Mouse (Mus musculus): ENCODE data around the gene Slc25a26. TPM values are rescaled to one million over a fixed set of nuclear protein-coding genes. Genes with fewer than 3 reads are reported as not detected.

Slc25a26 gene
- polyA plus RNA-seq, 1 experiment from 2014 or later = 12.5 TPM

DNA sequence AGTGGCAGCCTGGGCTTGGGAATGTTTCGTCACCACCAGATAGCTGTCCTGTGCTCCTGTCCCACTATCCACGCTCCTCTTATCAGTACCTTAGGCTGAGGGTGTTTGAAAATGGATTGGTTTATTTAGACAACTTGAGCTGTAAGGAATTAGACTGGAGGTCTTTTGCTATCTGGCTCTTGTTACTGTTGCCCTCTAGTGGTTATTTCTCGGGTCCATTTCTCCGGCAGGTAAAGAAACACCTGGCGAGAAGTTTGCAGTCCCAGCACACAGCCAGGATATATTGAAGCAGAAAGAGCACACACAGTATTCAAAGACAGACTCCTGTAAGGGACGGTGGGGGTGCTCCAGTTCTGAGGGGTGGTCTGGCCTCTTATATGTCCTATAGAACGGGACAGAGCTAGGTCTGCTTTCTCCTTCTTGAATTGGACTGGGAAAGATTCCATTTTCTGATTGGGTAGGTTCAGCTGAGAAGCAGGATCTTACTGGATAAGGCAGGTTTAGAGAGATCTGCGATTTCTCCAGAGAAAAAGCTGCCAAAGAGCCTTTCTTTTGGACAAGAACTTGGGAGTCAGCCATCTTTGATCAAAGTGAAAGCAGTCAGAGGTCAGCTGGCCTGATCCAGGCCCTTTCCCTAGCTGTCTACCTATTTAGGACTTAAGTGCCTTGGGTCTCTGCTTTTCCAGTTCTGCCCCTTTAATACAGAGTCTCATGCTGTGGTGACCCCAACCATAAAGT lies 63.2 kb downstream of the Slc25a26 start:
- Histone ChIP-seq H3K4me3 (replicated peaks; ENCODE audit: low read depth, low read length) (no peak overlapping the region), H3K9ac (ENCODE audit: low read depth, low read length) (no peak overlapping the region), H3K9me3 (replicated peaks; ENCODE audit: low read length) (no peaks in the 10 kb centered on the region), H3K36me3 (ENCODE audit: insufficient read depth, low read length) (no peaks in the 10 kb centered on the region), H3K27me3 (ENCODE audit: insufficient read depth, low read length) (no peaks in the 10 kb centered on the region), H3K4me2 (ENCODE audit: low read length) (no peak overlapping the region), H3K4me1 (replicated peaks; ENCODE audit: insufficient read depth, low read length) (no peaks in the 10 kb centered on the region), H3K27ac (no peak overlapping the region)
- WGBS = 60% methylated on average over 8 of the region's 8 CpGs
- DNase-seq (ENCODE audit: low spot score) = no peak
- TF ChIP-seq CTCF (IDR thresholded peaks at IDR 0.05; ENCODE audit: low read depth) = peak; percentile 62
- ATAC-seq (replicated peaks; ENCODE audit: low FRiP score, low read depth) = no peak

DNA sequence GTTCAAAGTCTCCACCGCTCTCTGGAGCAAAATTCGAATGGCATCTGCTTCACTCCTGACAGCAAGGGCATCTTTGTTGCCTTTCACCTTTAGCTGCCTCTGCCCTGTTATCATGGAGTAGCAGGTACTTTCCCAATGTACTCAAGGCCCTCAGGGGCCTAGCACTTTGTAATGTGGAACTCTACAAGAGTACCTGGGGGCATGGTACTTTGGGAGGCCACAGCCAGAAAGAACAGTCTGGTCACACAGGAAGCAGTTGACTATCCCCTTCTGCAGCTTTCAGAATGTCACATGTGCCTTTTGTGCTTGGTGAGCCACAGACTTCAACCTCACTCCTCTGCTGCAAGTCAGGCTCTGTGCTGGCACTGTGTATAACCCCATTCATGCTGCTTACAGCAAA lies 65.6 kb downstream of the Slc25a26 start:
- DNase-seq (ENCODE audit: low spot score) (no peak), ATAC-seq (replicated peaks; ENCODE audit: low FRiP score, low read depth) (no peak)
- Histone ChIP-seq H3K9me3 (replicated peaks; ENCODE audit: low read length) (no peaks in the 10 kb centered on the region), H3K9ac (ENCODE audit: low read depth, low read length) (no peak overlapping the region), H3K27me3 (ENCODE audit: insufficient read depth, low read length) (no peaks in the 10 kb centered on the region), H3K4me2 (ENCODE audit: low read length) (no peak overlapping the region), H3K36me3 (ENCODE audit: insufficient read depth, low read length) (no peaks in the 10 kb centered on the region), H3K4me1 (replicated peaks; ENCODE audit: insufficient read depth, low read length) (no peaks in the 10 kb centered on the region), H3K27ac (no peak overlapping the region), H3K4me3 (replicated peaks; ENCODE audit: low read depth, low read length) (no peak overlapping the region)
- 91% methylated on average over 2 of the region's 2 CpGs for WGBS
- no peak for TF ChIP-seq CTCF (IDR thresholded peaks at IDR 0.05; ENCODE audit: low read depth)

DNA sequence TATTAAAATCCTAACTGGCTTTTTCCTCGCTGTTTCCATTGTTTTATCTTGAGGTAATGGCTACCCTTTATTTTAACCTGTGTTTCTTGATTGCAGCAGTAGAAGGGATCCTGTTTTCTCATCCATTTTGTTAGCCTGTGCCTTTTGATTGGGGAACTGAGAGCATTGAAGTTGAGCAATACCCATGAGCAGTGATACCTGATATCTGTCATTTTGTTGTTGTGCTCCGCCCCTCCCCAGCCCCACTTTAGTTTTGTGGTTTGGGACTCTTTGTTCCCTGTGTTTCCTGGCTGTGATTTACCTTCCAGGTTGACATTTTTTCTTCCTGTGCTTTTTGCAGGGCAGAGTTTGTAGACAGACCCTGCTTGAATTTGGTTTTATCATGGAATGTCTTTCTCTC lies 67.9 kb downstream of the Slc25a26 start:
- no peaks in the 10 kb centered on the region for H3K27me3 ChIP-seq (ENCODE audit: insufficient read depth, low read length)
- 74% methylated on average over 2 of the region's 2 CpGs for WGBS

DNA sequence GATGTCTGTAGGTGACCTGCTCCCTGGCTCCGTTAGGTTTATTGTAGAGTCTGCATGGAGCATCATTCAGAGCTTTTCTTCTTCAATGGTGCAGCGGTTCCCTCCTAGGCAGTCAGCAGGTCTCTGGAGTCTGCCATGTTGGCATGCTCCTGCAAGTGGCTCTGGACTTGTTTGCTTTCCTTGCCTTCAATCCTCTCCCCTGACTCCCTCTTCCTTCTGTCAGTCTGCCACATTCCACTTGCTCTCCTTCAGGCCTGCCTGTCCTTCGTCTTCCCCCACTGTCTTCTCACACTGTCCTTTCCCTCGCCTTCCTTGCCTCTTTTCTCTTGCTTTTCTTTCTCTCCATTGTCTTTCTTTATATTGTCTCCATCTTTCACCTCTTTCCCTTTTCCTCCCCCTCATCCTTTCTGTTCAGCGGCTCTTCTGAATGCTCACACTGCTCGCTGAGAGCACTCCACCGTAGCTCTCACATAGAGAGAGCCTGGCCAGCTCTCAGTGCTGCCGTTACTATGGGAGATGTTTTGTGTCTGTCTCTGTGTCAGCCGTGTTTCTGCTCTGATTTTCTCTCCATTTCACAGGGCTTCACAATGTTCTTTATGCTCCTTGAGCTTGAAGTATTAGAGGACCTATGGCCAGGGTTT lies 75.5 kb downstream of the Slc25a26 start:
- Histone ChIP-seq H3K4me1 (replicated peaks; ENCODE audit: insufficient read depth, low read length) (no peaks in the 10 kb centered on the region), H3K27me3 (ENCODE audit: insufficient read depth, low read length) (no peaks in the 10 kb centered on the region), H3K36me3 (ENCODE audit: insufficient read depth, low read length) (no peaks in the 10 kb centered on the region), H3K9me3 (replicated peaks; ENCODE audit: low read length) (no peaks in the 10 kb centered on the region), H3K4me3 (replicated peaks; ENCODE audit: low read depth, low read length) (no peak overlapping the region), H3K27ac (no peak overlapping the region), H3K4me2 (ENCODE audit: low read length) (no peak overlapping the region), H3K9ac (ENCODE audit: low read depth, low read length) (no peak overlapping the region)
- DNase-seq (ENCODE audit: low spot score) (no peak), ATAC-seq (replicated peaks; ENCODE audit: low FRiP score, low read depth) (no peak)
- no peak for TF ChIP-seq CTCF (IDR thresholded peaks at IDR 0.05; ENCODE audit: low read depth)
- WGBS = 61% methylated on average over 9 of the region's 9 CpGs

More for the DNA sequence above, 67.9 kb downstream of the Slc25a26 start:
- Histone ChIP-seq H3K36me3 (ENCODE audit: insufficient read depth, low read length) (no peaks in the 10 kb centered on the region), H3K27ac (no peak overlapping the region), H3K4me3 (replicated peaks; ENCODE audit: low read depth, low read length) (no peak overlapping the region), H3K9me3 (replicated peaks; ENCODE audit: low read length) (no peaks in the 10 kb centered on the region), H3K4me2 (ENCODE audit: low read length) (no peak overlapping the region), H3K4me1 (replicated peaks; ENCODE audit: insufficient read depth, low read length) (no peaks in the 10 kb centered on the region), H3K9ac (ENCODE audit: low read depth, low read length) (no peak overlapping the region)
- DNase-seq (ENCODE audit: low spot score) (no peak), ATAC-seq (replicated peaks; ENCODE audit: low FRiP score, low read depth) (no peak)
- TF ChIP-seq CTCF (IDR thresholded peaks at IDR 0.05; ENCODE audit: low read depth) = no peak

DNA sequence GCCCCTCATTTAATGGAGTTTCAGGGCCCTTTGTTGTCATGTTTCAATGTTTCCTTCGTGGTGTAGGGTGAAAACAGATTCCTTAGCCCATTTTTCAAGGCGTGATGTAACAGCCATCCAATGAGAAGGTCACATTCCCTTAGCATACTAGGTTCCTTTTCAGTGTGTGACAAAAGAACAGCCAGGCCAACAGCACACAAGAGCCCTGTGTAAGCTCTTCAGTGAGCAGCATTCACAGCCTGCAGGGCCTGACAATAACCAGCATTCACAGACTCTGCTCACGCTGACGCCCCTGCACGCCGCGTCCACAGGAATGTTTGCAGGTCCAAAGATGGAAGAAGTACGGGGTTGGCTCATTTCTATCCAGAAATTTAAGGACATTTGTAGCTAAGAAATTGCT lies 77.9 kb downstream of the Slc25a26 start:
- H3K4me1 ChIP-seq (replicated peaks; ENCODE audit: insufficient read depth, low read length) = no peaks in the 10 kb centered on the region
- H3K9ac ChIP-seq (ENCODE audit: low read depth, low read length) = no peak overlapping the region
- no peaks in the 10 kb centered on the region for H3K36me3 ChIP-seq (ENCODE audit: insufficient read depth, low read length)
- no peak overlapping the region for H3K4me3 ChIP-seq (replicated peaks; ENCODE audit: low read depth, low read length)
- TF ChIP-seq CTCF (IDR thresholded peaks at IDR 0.05; ENCODE audit: low read depth) = no peak
- H3K9me3 ChIP-seq (replicated peaks; ENCODE audit: low read length) = no peaks in the 10 kb centered on the region
- no peaks in the 10 kb centered on the region for H3K27me3 ChIP-seq (ENCODE audit: insufficient read depth, low read length)
- DNase-seq (ENCODE audit: low spot score) (no peak), ATAC-seq (replicated peaks; ENCODE audit: low FRiP score, low read depth) (no peak)
- WGBS = 86% methylated on average over 8 of the region's 8 CpGs
- H3K27ac ChIP-seq = no peak overlapping the region
- no peak overlapping the region for H3K4me2 ChIP-seq (ENCODE audit: low read length)

DNA sequence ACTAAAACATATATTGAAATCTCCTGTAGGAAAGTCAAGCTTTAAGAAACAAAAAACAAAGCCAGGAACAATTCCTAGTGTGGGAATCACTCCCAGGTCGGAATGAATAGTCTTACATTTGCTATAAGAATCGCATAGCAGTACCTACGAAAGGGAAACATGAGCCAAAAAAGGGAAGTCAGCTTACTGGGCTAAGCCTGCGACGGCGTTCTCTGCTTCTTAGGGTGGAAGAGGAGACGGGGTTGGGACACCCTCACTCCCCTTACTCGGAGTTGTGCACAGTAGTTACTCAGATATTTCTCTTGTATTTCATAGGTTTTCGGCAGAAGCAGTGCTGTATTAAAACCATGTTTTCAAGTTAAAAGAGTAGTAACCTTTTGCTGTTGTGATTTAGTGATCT lies 81.9 kb downstream of the Slc25a26 start:
- H3K4me2 ChIP-seq (ENCODE audit: low read length) = no peak overlapping the region
- no peaks in the 10 kb centered on the region for H3K27me3 ChIP-seq (ENCODE audit: insufficient read depth, low read length)
- H3K4me3 ChIP-seq (replicated peaks; ENCODE audit: low read depth, low read length) = no peak overlapping the region
- H3K36me3 ChIP-seq (ENCODE audit: insufficient read depth, low read length) = no peaks in the 10 kb centered on the region
- no peak overlapping the region for H3K27ac ChIP-seq
- no peaks in the 10 kb centered on the region for H3K9me3 ChIP-seq (replicated peaks; ENCODE audit: low read length)
- DNase-seq (ENCODE audit: low spot score) = no peak
- WGBS = 57% methylated on average over 9 of the region's 9 CpGs
- no peak for ATAC-seq (replicated peaks; ENCODE audit: low FRiP score, low read depth)
- no peak overlapping the region for H3K9ac ChIP-seq (ENCODE audit: low read depth, low read length)
- H3K4me1 ChIP-seq (replicated peaks; ENCODE audit: insufficient read depth, low read length) = no peaks in the 10 kb centered on the region
- TF ChIP-seq CTCF (IDR thresholded peaks at IDR 0.05; ENCODE audit: low read depth) = no peak
